Mouse (Mus musculus): ENCODE measurements around the gene Bmp7. TPM values are rescaled to one million over a fixed set of nuclear protein-coding genes. Genes with fewer than 3 reads are reported as not detected.
A peak's percentile ranks its signal among the peaks of the same experiment; 100 is the strongest.

Gene Bmp7
- polyA plus RNA-seq, 1 experiment = 17.9 TPM

- no peak for DNase-seq (ENCODE audit: extremely low spot score in 1 of 2, low spot score in 1 of 2)
These were observed 10.1 kb upstream of the Bmp7 start for GRCm38 (mm10) chr2:172950119-172950676.

GRCm38 (mm10) chr2:172949051-172949450 is 8.9 kb upstream of the Bmp7 start:
- DNase-seq (ENCODE audit: extremely low spot score in 1 of 2, low spot score in 1 of 2) = peak in 1 of 2 experiments; percentile 20

- DNase-seq (ENCODE audit: extremely low spot score in 1 of 2, low spot score in 1 of 2) = no peak
These were observed 660 bp upstream of the Bmp7 start for GRCm38 (mm10) chr2:172940799-172941163.

- no peak for DNase-seq (ENCODE audit: extremely low spot score in 1 of 2, low spot score in 1 of 2)
These were observed 500 bp downstream of the Bmp7 start for GRCm38 (mm10) chr2:172939639-172940002.

- DNase-seq (ENCODE audit: extremely low spot score in 1 of 2, low spot score in 1 of 2) = no peak
These were observed 1.1 kb downstream of the Bmp7 start for GRCm38 (mm10) chr2:172938761-172939638.

GRCm38 (mm10) chr2:172937326-172938190 is 2.6 kb downstream of the Bmp7 start:
- DNase-seq (ENCODE audit: extremely low spot score in 1 of 2, low spot score in 1 of 2) = no peak

GRCm38 (mm10) chr2:172936844-172937243 is 3.3 kb downstream of the Bmp7 start:
- no peak for DNase-seq (ENCODE audit: extremely low spot score in 1 of 2, low spot score in 1 of 2)

GRCm38 (mm10) chr2:172935776-172936562 is 4.2 kb downstream of the Bmp7 start:
- DNase-seq (ENCODE audit: extremely low spot score in 1 of 2, low spot score in 1 of 2) = no peak

GRCm38 (mm10) chr2:172934891-172935740 is 5.0 kb downstream of the Bmp7 start:
- DNase-seq (ENCODE audit: extremely low spot score in 1 of 2, low spot score in 1 of 2) = no peak

GRCm38 (mm10) chr2:172934420-172934788 is 5.7 kb downstream of the Bmp7 start:
- no peak for DNase-seq (ENCODE audit: extremely low spot score in 1 of 2, low spot score in 1 of 2)

GRCm38 (mm10) chr2:172933631-172934419 is 6.3 kb downstream of the Bmp7 start:
- DNase-seq (ENCODE audit: extremely low spot score in 1 of 2, low spot score in 1 of 2) = peak in 1 of 2 experiments; percentile 8

GRCm38 (mm10) chr2:172931137-172931898 is 8.8 kb downstream of the Bmp7 start:
- DNase-seq (ENCODE audit: extremely low spot score in 1 of 2, low spot score in 1 of 2) = no peak

- DNase-seq (ENCODE audit: extremely low spot score in 1 of 2, low spot score in 1 of 2) = no peak
These were observed 10.2 kb downstream of the Bmp7 start for GRCm38 (mm10) chr2:172929905-172930436.

- DNase-seq (ENCODE audit: extremely low spot score in 1 of 2, low spot score in 1 of 2) = no peak
These were observed 12.5 kb downstream of the Bmp7 start for GRCm38 (mm10) chr2:172927643-172928042.

GRCm38 (mm10) chr2:172926311-172926710 is 13.8 kb downstream of the Bmp7 start:
- DNase-seq (ENCODE audit: extremely low spot score in 1 of 2, low spot score in 1 of 2) = no peak

GRCm38 (mm10) chr2:172924961-172925360 is 15.2 kb downstream of the Bmp7 start:
- no peak for DNase-seq (ENCODE audit: extremely low spot score in 1 of 2, low spot score in 1 of 2)

GRCm38 (mm10) chr2:172923198-172923597 is 16.9 kb downstream of the Bmp7 start:
- DNase-seq (ENCODE audit: extremely low spot score in 1 of 2, low spot score in 1 of 2) = no peak

- no peak for DNase-seq (ENCODE audit: extremely low spot score in 1 of 2, low spot score in 1 of 2)
These were observed 17.5 kb downstream of the Bmp7 start for GRCm38 (mm10) chr2:172922597-172922996.
